Mouse (Mus musculus) adrenal gland, postnatal 36 days (tissue): Measurements from ENCODE around the gene Gm20388. TPM values are rescaled to one million over a fixed set of nuclear protein-coding genes. Genes with fewer than 3 reads are reported as not detected.

ENCODE experiments used
- DNase-seq, 2 experiments: peaks; one replicate each; pipeline ENCODE4 v3.0.0; 2021; ENCODE audit warnings: mixed read lengths in 1 of 2
- total RNA-seq, 2 experiments: library from RNA; stranded (reverse); gene quantifications; 2 replicates each; pipeline ENCODE4 v1.2.3; 2021

Gm20388 gene
- total RNA-seq, 2 experiments from 2014 or later = 2.4 to 7.4 TPM

DNA sequence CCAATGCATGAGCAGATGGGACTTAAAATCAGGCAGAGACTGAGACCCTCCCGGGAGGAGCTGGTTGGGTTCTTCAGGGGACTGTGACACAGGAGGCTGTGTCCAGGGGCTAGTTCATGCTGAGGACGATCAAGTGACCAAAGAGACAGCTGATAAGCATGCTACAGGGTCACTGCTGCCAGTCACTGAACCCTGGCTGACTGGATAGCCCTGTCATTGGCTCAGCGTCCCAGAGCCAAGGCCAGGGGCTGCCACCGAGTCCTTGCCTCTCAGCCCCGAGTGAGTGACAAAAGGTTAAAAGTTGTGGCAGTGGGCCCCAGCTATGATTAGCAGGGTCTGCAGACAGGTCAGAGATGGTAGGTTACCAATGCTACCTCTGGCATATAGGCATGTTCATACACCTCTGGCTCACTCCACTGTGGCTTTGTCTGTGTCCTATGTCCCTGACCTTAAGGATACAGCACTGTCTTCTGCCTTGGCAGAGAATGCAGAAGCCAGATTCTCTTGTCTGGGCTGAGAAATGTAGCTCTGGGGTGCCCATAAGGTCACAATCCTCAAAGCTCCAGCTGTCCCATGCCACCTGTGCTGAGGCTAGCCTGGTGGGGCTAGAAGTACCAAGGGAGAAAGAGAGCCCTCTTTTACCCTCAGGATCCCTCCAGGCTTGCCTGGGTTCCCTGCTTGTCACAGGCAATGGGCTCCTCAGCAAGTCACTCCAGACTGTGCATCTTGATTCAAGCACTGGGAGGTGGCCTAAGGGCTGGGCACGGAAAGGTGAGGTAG, 2733.7 kb downstream of the Gm20388 start:
- peak; percentile 76 to 77 for DNase-seq

DNA sequence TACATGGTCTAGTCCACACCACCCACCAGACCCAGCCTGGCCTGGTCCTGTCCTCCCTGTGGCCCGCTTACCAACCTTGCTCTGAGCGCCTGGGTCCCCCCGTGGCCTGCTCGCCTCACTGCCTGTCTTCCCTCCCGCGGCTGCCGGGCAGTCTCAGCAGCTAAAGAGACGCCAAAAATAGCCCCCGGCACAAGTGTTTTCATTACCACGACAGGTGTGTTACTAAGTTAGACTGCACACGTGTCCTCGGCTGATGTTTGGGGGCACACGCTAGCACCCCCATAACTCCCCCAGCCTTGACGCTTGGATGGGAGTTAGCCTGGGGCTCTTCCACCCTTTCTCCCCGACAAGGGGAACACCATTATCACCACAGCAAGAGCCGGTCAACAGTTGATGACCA, 2735.7 kb downstream of the Gm20388 start:
- no peak for DNase-seq

DNA sequence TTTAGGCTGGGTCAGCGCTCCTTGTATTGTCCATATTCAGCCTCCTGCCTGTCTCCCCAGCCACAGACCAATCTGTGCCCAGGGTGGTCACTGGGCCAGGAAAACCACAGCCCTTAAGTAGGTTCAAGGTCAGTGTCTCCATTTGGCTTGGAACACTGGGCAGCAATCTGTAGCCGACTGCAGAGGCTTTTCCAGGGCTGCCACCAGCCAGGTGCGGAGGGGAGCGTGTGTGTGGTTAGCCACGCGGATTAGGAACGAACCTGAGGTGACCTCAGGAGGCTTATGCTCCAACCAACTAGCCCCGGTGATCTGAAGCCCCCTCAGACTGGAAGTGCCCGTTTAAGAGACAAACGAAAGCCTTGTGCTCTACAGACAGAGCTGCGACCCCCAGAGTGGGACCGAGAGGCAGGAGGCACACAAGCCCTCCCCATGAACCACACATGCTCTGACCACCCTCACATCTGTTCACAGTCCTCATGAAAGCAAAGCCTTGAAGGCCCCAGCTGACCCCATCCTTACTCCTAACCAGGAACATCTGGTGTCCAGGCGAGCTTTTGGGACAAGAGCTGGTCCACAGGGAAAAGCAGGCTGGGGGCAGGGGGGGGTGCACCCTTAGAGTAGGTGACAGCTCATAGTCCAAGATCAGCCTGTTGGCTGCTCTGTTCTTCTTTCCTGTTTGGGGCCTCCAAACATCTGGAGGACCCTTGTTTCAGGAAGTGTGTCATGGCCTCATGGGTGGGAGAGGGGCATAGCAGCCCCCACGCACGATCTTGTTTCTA, 2737.7 kb downstream of the Gm20388 start:
- DNase-seq = no peak

DNA sequence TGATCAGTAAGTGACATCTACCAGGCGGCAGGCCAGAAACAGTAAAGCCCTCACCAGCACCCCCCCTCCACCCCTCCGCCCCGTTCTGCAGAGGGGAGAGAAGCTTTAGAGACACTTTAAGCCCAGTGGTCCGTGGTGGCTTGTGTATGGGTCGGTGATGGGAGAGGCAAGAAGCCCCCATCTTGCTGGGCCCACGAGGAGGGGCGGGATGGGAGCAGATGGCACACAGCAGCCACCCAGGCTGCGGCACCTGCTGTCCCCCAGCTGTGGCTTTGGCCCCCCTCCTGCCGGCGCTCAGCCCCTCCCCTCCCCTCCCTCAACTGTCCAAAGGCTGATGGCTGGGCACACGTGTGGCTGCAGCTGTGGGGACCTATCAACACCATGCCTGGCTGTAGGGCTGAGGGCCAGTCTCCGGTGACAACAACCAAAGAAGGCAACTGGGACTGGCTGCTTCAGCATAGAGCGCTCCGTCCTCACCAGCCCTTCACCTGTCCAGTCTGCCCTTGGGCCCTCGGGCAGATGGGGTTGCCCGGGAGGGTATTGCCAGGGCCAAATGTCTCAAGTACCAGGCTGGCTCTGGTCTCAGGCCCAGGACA, 2740.8 kb downstream of the Gm20388 start:
- DNase-seq = no peak

DNA sequence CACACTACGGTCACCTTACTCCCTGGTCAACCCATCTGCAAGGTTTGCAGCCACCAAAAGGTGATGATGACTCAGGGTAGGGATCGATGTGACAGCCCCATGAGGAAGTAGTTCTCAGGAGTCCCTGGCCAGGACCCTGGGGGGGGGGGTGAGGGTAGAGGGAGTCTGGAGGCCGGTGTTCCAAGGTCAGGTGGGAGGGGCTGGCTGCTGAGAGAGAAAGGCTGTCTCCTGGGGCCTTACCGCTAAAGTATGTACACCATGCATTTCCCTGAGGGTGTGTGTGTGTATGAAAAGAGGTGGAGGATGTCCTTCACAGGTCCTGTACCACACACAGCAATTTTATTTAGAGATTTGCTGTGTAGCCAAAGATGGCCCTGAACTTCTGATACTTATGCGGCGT, 2742.0 kb downstream of the Gm20388 start:
- no peak for DNase-seq

DNA sequence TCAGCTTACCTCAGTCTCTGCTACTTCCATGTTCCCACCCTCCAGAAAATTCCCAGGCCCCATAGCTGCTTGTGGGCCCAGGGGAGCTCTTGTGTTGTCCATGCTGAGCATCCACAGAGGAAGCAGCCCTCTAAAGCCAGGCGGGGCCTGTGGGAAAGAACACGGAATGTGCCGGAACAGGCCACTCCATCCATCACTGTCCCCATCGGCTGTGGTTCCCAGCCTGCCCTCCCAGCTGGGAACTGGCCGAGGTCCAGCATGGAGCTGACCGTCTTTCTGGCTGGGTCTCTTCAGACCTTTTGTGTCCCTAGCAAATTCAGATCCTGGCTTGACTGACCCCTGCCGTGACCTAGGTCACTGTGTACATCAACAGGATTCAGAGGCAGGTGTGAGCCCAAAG, 2744.1 kb downstream of the Gm20388 start:
- DNase-seq = peak; percentile 77 to 87

DNA sequence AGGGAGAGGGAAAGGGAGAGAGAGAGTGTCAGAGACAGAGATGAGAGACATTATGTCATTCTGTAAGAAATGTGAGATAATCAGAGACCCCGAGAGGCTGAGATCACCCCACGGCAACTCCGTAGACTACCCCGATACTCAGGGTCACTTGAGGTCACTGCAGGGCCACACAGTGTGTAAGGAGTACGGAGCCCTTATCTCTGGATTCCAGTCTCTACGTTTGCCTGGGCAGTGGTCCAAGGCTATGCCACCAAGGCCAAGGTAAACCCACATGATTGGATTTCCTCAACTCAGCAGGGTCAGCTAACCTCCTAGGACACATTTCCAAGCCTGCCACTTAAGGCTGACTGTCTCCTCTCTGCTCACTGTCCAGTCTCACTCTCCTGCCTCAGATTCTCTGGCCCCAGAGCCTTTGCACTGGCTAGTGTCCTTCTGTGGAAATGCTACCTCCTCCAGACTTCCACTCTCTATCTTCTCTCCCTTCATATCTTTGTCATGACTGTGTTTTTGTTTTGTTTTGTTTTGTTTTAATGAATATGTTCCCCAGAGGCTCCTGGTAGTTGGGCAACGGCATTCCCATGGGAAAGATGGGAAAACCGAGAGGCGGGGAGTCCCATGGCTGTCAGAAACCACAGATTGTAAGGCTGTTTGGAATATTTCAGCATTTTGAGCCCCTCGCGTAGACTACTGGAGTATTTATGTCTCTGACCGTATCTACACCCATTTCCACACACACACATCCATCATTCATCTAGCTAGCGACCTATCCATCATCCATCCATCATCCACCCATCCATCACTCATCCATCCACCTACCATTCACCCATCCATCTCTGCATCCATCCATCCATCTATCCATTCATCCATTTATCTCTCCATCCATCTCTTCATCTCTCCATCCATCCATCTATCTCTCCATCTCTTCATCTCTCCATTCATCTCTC, 2745.7 kb downstream of the Gm20388 start:
- DNase-seq = peak; percentile 87 to 93

DNA sequence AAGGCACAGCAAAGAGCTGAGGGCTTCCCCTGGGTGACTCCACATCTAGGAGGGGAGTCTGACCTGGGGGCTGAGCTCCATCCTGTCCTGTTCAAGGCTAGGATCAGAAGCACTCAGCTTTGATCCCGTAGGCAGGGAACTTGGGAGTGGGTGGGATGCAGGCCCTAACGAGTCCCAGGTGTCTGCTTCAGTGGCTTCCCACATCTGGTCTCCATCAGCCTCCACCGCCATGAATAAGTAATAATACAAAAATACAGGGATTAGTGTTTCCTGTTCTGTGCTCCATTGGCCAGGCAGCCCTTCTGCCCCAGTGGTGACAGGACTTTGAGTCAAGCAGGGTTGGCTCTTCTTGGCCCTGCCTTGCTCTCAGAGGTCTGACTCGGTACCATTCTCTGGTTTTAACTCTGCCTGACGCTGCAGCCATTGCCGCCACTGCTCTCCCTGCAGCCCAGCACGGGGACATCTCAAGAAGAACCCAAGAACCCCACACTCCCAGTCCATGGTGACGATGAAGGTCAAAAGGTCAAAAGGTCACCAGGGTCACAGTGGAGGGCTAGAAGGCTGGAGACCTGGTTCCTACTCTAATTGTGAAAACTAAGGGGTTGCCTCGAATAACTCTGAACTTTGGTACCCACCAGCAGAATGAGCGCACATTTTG, 2747.6 kb downstream of the Gm20388 start:
- no peak for DNase-seq

DNA sequence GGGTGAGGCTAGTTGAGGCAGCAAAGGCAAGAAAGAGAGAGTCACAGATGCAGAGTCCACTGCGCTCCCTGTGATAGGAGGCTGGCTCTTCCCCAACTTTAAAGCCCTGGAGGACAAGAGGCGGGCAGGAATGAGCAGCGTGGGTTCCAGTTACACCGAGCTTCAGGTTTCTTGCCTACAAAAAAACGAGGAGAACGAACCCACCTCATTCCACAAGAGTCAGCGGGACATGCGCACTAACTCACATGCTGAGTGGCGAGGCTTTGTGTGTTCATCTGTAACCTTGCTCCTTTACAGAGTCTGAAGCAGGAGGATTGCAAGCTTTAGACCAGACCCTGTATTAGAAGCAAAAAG, 2748.1 kb downstream of the Gm20388 start:
- DNase-seq = no peak

DNA sequence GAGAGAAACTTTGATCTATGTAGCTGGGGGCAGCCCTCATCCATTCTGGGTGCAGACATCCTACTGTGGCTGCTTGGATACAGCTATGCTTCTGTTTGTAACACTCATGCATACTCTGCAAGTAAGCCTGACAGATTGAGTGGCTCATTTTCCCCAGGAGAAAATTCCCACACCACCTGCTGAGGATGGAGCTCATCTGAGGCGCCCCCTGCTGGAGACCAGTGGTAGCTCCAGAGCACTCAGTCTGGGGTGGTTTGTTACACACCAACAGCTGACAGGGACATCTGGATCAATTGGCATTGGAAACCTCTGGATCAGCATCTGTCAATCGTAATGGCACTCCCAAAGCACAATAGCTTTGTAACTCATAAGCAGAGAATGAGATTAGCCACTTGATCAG, 2749.4 kb downstream of the Gm20388 start:
- DNase-seq = no peak

DNA sequence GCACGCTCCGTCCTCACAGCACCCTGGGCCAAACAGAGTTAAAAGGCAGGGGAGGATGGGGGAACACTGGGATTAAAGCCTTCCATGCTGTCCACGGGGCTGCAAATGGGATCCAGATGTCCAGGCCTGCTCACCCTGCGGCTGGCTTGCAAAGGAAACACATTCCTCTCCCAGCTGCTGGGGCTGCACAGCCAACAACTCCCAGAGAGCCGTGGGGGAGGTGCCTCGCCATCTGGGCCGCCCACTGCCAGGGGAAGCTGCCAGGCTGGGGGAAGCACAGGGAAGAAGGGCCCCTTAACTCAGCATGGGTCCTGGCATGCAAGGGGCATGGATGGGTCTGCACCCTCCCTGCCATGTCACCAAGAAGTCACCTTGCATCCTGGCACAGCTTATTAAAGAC, 2750.5 kb downstream of the Gm20388 start:
- DNase-seq = peak; percentile 35 to 65

DNA sequence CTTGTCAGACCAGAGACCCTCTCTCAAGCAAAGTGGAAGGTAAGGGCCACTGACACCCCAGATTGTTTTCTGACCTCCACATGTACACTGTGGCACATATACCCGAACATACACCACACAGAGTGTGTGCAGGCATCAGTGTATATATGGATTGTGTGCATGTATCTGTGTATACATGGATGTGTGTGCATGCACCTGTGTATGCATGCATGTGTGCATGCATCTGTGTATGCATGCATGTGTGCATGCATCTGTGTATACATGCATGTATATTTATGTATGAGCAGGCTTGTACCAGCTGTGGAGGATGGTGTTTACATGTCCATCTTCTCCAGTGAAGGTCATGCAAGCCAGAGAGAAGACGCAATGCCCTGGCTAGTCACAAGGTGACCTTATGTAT, 2751.3 kb downstream of the Gm20388 start:
- DNase-seq = no peak

DNA sequence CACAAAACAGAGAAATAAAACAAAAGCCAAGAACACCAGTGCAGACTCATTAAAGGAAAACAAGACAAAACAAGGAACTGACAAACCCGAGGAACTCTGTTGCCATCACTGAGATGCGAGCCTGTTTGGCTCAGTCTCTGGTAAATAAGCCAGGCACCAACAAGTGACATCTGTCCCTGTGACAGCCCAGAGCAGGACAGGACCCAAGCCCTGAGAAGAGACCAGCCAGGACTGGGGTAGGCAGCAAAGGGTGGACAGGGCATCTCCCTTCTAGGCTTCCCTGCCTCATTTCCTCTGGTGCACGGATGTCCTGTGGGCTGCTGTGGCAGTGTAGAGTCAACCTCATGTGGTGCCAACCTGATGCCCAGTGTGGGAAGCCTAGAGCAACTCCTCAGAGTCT, 2752.5 kb downstream of the Gm20388 start:
- no peak for DNase-seq

DNA sequence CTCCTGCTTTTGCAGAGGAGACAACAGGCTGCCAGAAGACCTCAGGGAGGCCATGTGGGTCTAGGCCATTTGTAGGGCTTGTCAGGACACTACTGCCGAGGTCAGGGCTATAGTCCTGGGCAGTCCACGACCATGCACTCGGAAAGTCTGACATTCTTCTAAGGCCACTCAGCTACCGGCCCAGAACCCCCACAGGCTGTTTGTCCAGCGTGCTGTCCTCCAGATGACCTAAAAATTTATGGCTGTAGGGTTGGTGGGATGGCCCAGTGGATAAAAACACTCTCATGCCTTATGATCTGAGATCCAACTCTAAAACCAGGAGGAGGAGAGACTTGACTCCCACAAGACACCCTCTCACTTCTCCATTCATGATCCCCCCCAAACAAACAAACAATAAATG, 2753.0 kb downstream of the Gm20388 start:
- no peak for DNase-seq

DNA sequence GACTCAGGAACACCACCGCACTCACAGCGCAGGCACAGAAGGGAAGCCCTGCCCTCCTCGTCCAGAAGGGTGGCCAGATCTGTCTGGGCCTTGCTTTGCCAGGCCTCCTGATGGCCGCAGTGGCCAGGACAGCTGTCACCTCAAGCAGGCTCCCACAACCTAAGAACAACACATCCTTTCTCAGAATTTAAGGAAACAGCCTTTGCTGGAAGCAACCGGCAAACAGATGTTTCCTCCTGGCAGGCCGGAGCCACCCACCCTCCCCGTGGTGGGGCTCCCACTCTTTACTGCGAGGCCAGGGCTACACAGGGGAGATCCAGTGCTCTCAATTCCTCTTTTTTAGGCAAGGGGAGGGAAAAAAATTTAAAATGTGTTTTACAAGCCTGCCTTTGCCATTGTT, 2754.6 kb downstream of the Gm20388 start:
- DNase-seq = peak; percentile 48 to 74

DNA sequence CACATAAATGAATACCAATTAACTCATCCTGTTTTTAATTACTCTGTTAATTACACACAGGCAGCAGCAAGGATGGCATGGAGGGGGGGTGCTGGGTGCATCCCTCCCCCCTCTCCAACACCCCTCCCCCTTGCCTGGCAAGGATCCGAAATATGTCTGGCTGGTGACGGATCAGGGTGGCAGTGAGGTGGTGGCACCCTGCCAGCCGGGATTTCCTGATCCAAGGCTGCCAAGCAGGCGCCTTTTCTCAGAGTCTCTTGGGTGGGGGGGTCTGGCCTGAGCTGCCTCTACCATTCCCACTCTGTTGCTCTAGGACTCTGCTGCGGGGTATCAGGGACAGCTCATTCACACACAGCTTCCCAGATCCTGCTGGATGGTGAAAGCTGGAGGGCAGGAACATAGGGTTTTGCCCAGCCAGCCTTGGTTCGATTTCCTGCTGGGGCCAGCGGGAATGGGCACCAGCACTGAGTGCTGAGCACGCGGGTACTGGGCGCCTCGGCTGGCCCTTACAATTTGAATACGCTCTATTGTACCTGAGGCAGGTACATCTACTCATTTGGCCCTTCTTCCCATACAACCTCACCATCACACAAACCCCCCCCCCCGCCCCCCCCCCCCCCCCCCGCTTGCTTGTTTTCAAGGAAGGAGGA, 2755.2 kb downstream of the Gm20388 start:
- peak; percentile 83 to 90 for DNase-seq

DNA sequence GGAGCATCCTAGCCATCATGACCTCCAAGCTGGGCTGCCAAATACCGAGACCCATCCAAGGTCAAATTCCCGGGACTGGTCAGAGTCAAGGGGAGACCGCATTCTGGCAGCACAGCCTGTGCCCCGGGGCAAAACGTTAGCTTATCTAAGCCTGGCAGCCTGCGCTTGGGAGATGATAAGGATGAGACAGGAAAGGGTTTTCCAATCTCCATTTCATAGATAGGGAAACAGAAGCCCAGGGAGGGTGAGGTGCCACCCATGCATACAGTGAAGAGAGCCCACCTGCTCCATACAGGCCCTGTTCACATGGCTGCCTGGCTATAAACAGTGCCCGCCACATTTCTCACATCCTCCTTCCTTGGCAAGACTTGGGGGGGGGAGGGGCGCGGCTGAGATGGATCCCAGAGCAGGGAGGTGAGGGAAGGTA, 2755.7 kb downstream of the Gm20388 start:
- peak; percentile 84 to 87 for DNase-seq

DNA sequence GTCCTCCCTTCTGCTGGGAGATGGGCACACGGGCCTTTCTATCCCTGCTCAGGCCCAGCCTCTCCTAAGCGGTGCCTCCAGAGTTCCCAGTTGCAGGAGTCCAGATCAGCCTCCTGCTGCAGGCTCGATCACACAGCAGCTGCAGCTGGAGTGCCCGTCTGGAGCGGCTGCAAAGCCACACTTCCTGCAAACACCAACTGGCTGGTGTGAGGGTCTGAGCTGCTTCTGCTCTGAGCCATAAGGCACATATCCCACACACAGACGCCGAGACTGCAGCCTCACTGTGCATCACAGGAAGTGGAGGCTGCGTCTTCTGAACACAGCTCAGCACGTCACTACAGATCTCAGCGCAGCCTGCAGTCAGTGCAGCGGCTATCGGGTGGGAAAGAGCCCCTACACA, 2756.2 kb downstream of the Gm20388 start:
- no peak for DNase-seq

DNA sequence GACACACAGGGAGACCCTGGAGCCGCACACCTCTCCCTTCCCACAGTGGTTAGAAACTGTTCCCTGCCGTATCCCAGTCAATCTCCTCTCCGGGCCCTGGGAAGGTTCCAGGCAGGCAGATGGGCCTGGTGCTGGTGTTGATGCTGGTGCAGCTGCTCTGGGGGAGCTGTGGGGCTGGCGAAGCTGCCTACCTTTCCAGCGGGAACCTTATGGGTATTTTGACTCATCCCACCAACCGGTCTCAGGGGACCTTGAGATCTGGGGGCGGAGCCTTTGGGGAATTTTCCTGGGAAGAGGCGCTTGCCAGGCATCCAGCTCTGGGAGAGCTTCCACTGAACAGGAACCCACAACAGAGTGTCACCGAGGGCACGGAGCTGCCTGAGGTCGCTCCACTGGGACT, 2757.2 kb downstream of the Gm20388 start:
- DNase-seq = peak; percentile 70 to 79

DNA sequence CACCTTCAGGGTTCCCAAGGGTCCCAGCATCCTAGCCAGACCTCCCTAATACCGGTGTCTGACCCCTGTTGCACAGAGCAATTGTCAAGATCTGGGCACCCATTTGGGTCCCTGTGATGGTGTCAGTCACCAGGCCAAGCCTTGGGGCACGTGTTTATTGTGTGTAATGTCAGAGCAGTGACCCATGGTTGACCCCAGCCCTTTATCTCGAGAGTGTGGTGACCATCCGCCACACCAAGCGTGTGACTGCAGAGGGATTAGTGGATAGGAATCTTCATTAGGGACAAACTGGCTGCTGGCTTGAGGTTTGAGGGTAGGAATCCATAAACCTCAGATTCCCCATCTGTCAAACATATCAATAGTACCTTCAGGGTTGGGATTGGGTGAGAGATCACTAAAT, 2758.7 kb downstream of the Gm20388 start:
- DNase-seq = no peak

DNA sequence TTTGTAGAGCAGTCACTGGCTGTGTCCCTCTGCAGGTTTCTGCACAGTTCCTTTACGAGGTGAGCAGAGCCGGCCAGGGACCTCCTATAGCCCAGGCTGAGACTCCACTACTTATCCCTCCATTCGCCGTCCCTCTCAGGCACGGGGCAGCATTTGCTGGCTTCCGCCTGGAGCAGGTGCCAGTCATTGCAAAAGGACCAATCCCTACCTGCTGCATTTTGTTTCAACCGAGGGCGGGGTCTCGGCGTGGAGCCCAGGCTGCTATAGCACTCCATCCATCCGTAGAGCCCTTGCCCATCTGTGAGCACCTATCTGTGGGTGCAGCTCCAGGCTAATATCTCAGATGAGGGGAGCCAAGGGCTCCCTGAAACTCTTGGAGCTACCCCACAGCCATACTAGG, 2759.4 kb downstream of the Gm20388 start:
- no peak for DNase-seq
